Mouse (Mus musculus): ENCODE measurements around the gene Syde2.

GRCm38 (mm10) chr3:146011544-146012218 is 24.0 kb downstream of the Syde2 start:
- TF ChIP-seq CTCF (IDR thresholded peaks at IDR 0.05; ENCODE audit: insufficient read depth, low read depth, low read length) = no peak
- no peak for TF ChIP-seq POLR2A (IDR thresholded peaks at IDR 0.05; ENCODE audit: insufficient read depth, low read depth, low read length)

Measured in olfactory bulb, adult 2 months (tissue).